In the genomic region with DNA sequence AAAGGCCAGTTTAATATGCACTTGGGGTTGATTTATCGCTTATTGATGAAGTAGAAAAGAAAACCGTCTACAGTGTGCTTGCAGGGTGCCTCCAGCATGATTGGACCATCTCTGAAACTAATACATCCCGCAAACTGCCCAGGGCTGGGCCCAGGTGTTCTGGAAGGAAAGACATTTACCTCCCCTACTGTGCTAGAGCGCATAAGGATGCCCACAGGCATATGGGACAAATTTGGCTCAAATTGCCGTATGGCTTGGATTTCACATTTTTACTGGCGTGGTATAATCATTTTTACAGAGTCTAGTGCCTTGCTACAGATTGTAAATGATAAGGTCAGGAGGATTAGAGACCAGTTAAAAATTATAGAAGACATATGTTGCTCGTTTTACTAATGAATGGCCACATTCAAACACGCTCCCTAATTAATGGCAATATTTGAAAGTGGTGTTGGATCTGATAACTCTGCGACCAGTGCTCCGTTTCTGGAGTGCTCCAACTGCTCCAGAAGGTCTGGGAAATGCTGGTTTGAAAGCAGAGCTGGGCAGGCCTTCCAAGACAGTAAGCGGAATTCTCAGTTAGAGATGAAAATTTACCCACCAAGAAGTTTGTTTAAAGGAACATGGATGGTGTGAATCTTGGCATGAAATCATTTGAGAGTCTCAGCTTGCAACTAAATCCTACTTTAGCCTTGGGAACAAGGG, we compare ENCODE assay signal across 28 mouse cellular contexts.
DNase-seq lines count a peak whose midpoint lies in the region; ATAC-seq lines count a peak whose summit lies in the region.
"Had no signal": no experiment of that assay in that cellular context is flagged by ENCODE, and none has a peak within 500 bp of the region (broad histone marks: within the 10 kb centered on the region; RNA-seq: fewer than 3 reads in every experiment).

No protein-coding gene starts in this region.

- no peaks in the 10 kb centered on the region for H3K36me3 ChIP-seq in hindbrain, embryonic 12.5 days
- no peaks in the 10 kb centered on the region for H3K36me3 ChIP-seq in hindbrain, embryonic 10.5 days
- no peaks in the 10 kb centered on the region for H3K36me3 ChIP-seq in embryonic facial prominence, embryonic 10.5 days (replicated peaks)
- no peaks in the 10 kb centered on the region for H3K36me3 ChIP-seq in limb, embryonic 10.5 days
- H3K36me3 ChIP-seq in kidney, embryonic 14.5 days (ENCODE audit: control insufficient read depth, insufficient read depth, low read length): no peaks in the 10 kb centered on the region
- H3K36me3 ChIP-seq in forebrain, embryonic 13.5 days (ENCODE audit: poor library complexity, severe bottlenecking): no peaks in the 10 kb centered on the region
- H3K36me3 ChIP-seq: heart, embryonic 12.5 days; liver, embryonic 15.5 days; midbrain, embryonic 15.5 days; neural tube, embryonic 13.5 days had no signal

- ATAC-seq in hindbrain, embryonic 12.5 days (ENCODE audit: low FRiP score): no peak
- no peak for ATAC-seq in kidney, embryonic 14.5 days (ENCODE audit: low FRiP score, low TSS enrichment)
- ATAC-seq in forebrain, embryonic 13.5 days: no peak
- ATAC-seq in inflammation-experienced regulatory T-cells, adult 6 months: no peak
- ATAC-seq: CD4-positive, CD25-positive, alpha-beta regulatory T cell, adult 4 months; forebrain, embryonic 14.5 days; hindbrain, postnatal 0 days; intestine, embryonic 16.5 days; midbrain, embryonic 15.5 days had no signal

- no peak for DNase-seq in hindbrain, embryonic 10.5 days (ENCODE audit: low spot score)
- peak; percentile 44 for DNase-seq in embryonic facial prominence, embryonic 10.5 days (ENCODE audit: low spot score)
- DNase-seq in limb, embryonic 10.5 days (ENCODE audit: low spot score): peak; percentile 49
- DNase-seq: adrenal gland, adult 2 months; adrenal gland, postnatal 36 days; cerebellum, adult 2 months; cerebellum, postnatal 36 days; gastrocnemius, postnatal 25 days; heart, adult 18-20 months; heart, postnatal 4 days; kidney, adult 8-10 months; kidney, postnatal 10 days; lung, embryonic 14.5 days; lung, postnatal 14 days; right cerebral cortex, postnatal 4 days; thymus, postnatal 4 days had no signal

- peaks cover 10% of the 10 kb centered on the region for H3K4me1 ChIP-seq in hindbrain, embryonic 12.5 days
- peaks cover 6% of the 10 kb centered on the region; the same call in 1 of the 2 replicates for H3K4me1 ChIP-seq in hindbrain, embryonic 10.5 days (replicated peaks)
- H3K4me1 ChIP-seq in embryonic facial prominence, embryonic 10.5 days: peaks cover 40% of the 10 kb centered on the region
- peaks cover 45% of the 10 kb centered on the region for H3K4me1 ChIP-seq in limb, embryonic 10.5 days
- no peaks in the 10 kb centered on the region for H3K4me1 ChIP-seq in kidney, embryonic 14.5 days (ENCODE audit: control insufficient read depth, insufficient read depth, low read length)
- no peaks in the 10 kb centered on the region for H3K4me1 ChIP-seq in forebrain, embryonic 13.5 days
- H3K4me1 ChIP-seq: liver, embryonic 15.5 days had no signal

- peak overlapping the region; percentile 66 for H3K27ac ChIP-seq in hindbrain, embryonic 12.5 days
- no peak overlapping the region for H3K27ac ChIP-seq in hindbrain, embryonic 10.5 days
- H3K27ac ChIP-seq in embryonic facial prominence, embryonic 10.5 days (replicated peaks): peak overlapping the region; percentile 73
- peak overlapping the region; percentile 83 for H3K27ac ChIP-seq in limb, embryonic 10.5 days
- H3K27ac ChIP-seq in kidney, embryonic 14.5 days (ENCODE audit: low read depth, low read length): no peak overlapping the region
- no peak overlapping the region for H3K27ac ChIP-seq in forebrain, embryonic 13.5 days
- H3K27ac ChIP-seq: hindbrain, postnatal 0 days; liver, embryonic 15.5 days; midbrain, embryonic 15.5 days had no signal

- 63% methylated on average over 11 of the region's 11 CpGs for WGBS in hindbrain, embryonic 12.5 days
- 83% methylated on average over 11 of the region's 11 CpGs for WGBS in hindbrain, embryonic 10.5 days
- 54% methylated on average over 11 of the region's 11 CpGs for WGBS in embryonic facial prominence, embryonic 10.5 days
- WGBS in limb, embryonic 10.5 days: 41% methylated on average over 11 of the region's 11 CpGs
- WGBS in kidney, embryonic 14.5 days: 72% methylated on average over 11 of the region's 11 CpGs
- 77% methylated on average over 11 of the region's 11 CpGs for WGBS in forebrain, embryonic 13.5 days

- no peaks in the 10 kb centered on the region for H3K27me3 ChIP-seq in hindbrain, embryonic 12.5 days
- H3K27me3 ChIP-seq in hindbrain, embryonic 10.5 days (ENCODE audit: insufficient read depth, poor library complexity, severe bottlenecking): no peaks in the 10 kb centered on the region
- peaks cover 20% of the 10 kb centered on the region for H3K27me3 ChIP-seq in embryonic facial prominence, embryonic 10.5 days (replicated peaks; ENCODE audit: low read depth, poor library complexity, severe bottlenecking)
- peaks cover 13% of the 10 kb centered on the region; the same call in 1 of the 2 replicates for H3K27me3 ChIP-seq in limb, embryonic 10.5 days (ENCODE audit: low read depth, poor library complexity, severe bottlenecking)
- H3K27me3 ChIP-seq in kidney, embryonic 14.5 days (ENCODE audit: control insufficient read depth, insufficient read depth, low read length): no peaks in the 10 kb centered on the region
- H3K27me3 ChIP-seq in forebrain, embryonic 13.5 days: no peaks in the 10 kb centered on the region
- H3K27me3 ChIP-seq: midbrain, embryonic 15.5 days; neural tube, embryonic 13.5 days had no signal

- H3K4me2 ChIP-seq in hindbrain, embryonic 12.5 days (replicated peaks): no peak overlapping the region
- no peak overlapping the region for H3K4me2 ChIP-seq in kidney, embryonic 14.5 days (replicated peaks; ENCODE audit: low read depth, low read length)
- no peak overlapping the region for H3K4me2 ChIP-seq in forebrain, embryonic 13.5 days
- H3K4me2 ChIP-seq: heart, embryonic 12.5 days; liver, embryonic 15.5 days; lung, embryonic 14.5 days; midbrain, embryonic 15.5 days; neural tube, embryonic 13.5 days had no signal

- H3K9ac ChIP-seq in hindbrain, embryonic 12.5 days: no peak overlapping the region
- H3K9ac ChIP-seq in kidney, embryonic 14.5 days (ENCODE audit: low read depth, low read length): no peak overlapping the region
- H3K9ac ChIP-seq in forebrain, embryonic 13.5 days: no peak overlapping the region
- H3K9ac ChIP-seq: heart, embryonic 12.5 days; liver, embryonic 15.5 days; lung, embryonic 14.5 days; midbrain, embryonic 15.5 days; neural tube, embryonic 13.5 days had no signal

- no peaks in the 10 kb centered on the region for H3K9me3 ChIP-seq in hindbrain, embryonic 12.5 days (replicated peaks)
- no peaks in the 10 kb centered on the region for H3K9me3 ChIP-seq in hindbrain, embryonic 10.5 days
- no peaks in the 10 kb centered on the region for H3K9me3 ChIP-seq in embryonic facial prominence, embryonic 10.5 days
- no peaks in the 10 kb centered on the region for H3K9me3 ChIP-seq in limb, embryonic 10.5 days (replicated peaks)
- H3K9me3 ChIP-seq in kidney, embryonic 14.5 days (ENCODE audit: control insufficient read depth, low read length): no peaks in the 10 kb centered on the region
- H3K9me3 ChIP-seq in forebrain, embryonic 13.5 days (replicated peaks): no peaks in the 10 kb centered on the region
- H3K9me3 ChIP-seq: heart, embryonic 12.5 days; liver, embryonic 15.5 days; midbrain, embryonic 15.5 days; neural tube, embryonic 13.5 days had no signal

- H3K4me3 ChIP-seq in hindbrain, embryonic 12.5 days: no peak overlapping the region
- no peak overlapping the region for H3K4me3 ChIP-seq in hindbrain, embryonic 10.5 days
- H3K4me3 ChIP-seq in embryonic facial prominence, embryonic 10.5 days: no peak overlapping the region
- H3K4me3 ChIP-seq in limb, embryonic 10.5 days: no peak overlapping the region
- no peak overlapping the region for H3K4me3 ChIP-seq in kidney, embryonic 14.5 days (ENCODE audit: low read length)
- no peak overlapping the region for H3K4me3 ChIP-seq in forebrain, embryonic 13.5 days
- H3K4me3 ChIP-seq: heart, embryonic 12.5 days; liver, embryonic 15.5 days; midbrain, embryonic 15.5 days; neural tube, embryonic 13.5 days had no signal

Comparison
In these comparisons a context has a peak if more than half of its experiments do, and no peak if none do; other contexts are left out.
1. H3K27ac ChIP-seq: peak in hindbrain, embryonic 12.5 days (single experiment), embryonic facial prominence, embryonic 10.5 days (single experiment) and limb, embryonic 10.5 days (single experiment); none in hindbrain, embryonic 10.5 days (single experiment), kidney, embryonic 14.5 days (single experiment) and forebrain, embryonic 13.5 days (single experiment).